Mouse (Mus musculus): ENCODE data around the gene Ms4a6c.
A peak's percentile ranks its signal among the peaks of the same experiment; 100 is the strongest.
"Not testable (repeated sequence)": the region's sequence is repeated elsewhere in the genome, so short reads cannot be mapped to it uniquely, and the experiment has no call there.

Ms4a6c gene

GRCm38 (mm10) chr19:11469215-11469614 is at the start of gene Ms4a6c:
TSS of gene Ms4a6c (plus strand) at chr19:11469366.
- DNase-seq (ENCODE audit: low spot score): not testable (repeated sequence)

- not testable (repeated sequence) for DNase-seq (ENCODE audit: low spot score)
Observed at GRCm38 (mm10) chr19:11431209-11431608, 38.0 kb upstream of the Ms4a6c start.

DNA sequence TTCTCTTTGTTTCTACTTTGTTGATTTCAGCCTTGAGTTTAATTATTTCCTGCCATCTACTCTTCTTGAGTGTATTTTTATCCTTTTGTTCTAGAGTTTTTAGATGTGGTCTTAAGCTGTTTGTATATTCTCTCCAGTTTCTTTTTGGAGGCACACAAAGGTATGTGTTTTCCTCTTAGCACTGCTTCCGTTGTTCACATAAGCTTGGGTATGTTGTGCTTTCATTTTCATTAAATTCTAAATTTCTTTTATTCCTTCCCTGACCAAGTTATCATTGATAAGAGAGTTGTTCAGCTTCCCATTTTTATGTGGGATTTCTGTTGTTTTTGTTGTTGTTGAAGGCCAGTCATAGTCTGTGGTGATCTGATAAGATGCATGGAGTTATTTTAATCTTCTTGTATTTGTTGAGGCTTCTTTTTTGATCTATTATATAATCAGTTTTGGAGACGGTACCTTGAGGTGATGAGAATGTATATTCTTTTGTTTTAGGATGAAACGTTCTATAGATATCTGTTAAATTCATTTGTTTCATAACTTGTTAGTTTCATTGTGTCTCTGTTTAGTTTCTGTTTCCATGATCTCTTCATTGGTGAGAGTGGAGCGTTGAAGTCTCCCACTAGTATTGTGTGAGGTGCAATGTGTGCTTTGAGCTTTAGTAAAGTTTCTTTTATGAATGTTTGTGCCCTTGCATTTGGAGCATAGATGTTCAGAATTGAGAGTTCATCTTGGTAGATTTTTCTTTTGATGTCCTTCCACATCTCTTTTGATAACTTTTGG is 33.9 kb upstream of the Ms4a6c start:
- no peak for DNase-seq (ENCODE audit: low spot score)

DNA sequence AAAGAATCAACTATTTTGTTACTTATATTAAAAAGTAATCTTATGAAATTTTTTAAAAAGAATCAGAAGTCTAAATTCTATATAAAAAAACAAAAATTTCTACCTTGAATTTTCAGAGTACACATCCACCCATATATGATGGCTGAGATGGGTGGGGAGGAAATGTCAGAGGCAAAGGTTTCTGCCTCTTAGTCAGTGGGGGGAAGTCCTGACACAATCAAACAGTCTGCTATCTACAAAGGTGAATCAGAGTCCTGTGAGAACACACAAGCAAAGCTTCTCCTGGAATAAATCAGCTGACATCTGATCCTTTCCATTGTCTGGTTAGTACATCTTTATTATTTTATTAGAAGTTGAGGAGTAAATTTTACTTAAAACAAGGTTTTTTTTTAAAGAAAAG is 25.8 kb upstream of the Ms4a6c start, which contains the start of gene Ms4a4b:
Gene Ms4a4b (plus strand): TSS at position 216 of the 400 bp plus-strand sequence.
- DNase-seq (ENCODE audit: low spot score): no peak

DNA sequence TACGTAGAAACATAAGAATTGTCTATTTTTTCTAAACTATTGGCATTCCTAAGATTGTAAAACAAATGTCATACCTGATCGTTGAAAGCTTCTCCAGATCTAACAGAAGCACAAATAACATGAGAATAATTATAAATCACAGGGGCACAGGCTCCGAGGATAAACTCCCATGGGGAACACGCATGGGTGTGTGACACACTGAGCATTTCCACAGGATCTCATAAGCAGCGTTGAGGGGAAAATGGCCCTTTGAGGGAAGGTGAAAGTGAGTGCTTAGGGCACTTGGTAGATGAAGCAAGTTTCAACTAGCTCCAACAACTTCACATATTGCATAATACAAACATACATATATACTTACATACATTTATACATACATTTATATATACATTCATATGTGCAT is 25.2 kb upstream of the Ms4a6c start:
- DNase-seq (ENCODE audit: low spot score): no peak

- no peak for DNase-seq (ENCODE audit: low spot score)
Observed at GRCm38 (mm10) chr19:11447238-11447637, 21.9 kb upstream of the Ms4a6c start.

DNA sequence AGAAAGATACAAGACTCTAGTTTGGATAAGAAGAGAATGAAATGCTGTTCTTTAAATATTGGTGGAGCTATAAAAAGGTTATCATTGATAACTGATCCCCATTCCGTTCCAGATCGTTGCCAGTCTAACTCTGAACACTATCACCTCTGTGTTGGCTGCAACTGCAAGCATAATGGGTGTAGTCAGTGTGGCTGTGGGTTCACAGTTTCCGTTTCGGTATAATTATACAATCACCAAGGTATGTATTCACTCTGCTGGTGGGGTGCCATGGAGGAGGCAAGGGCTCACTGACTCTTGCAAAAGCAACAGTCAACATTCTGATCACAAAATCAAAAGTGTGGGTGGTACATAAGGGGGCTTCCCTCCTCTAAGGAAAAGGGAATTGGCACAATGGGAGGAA is 10.1 kb upstream of the Ms4a6c start:
- not testable (repeated sequence) for DNase-seq (ENCODE audit: low spot score)

DNA sequence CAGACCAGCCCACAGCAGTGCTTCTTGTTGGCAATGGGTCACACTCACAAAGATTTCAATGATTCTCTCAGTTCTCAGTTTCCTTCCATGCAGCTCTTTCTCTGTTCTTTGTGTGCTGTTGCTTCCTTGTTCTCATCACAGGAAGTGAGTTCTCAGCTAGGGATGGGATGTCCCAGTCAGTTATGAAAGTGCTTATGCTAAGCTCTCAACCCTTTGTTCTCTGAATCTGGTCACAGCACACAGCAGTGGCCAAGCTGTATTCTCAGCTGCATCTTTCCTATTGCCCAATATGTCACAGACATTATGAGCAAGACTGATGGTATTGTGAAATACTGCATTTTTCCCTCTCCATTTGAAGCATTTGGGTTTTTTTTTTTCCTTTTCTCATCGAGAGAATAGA is 4.4 kb upstream of the Ms4a6c start:
- not testable (repeated sequence) for DNase-seq (ENCODE audit: low spot score)

DNA sequence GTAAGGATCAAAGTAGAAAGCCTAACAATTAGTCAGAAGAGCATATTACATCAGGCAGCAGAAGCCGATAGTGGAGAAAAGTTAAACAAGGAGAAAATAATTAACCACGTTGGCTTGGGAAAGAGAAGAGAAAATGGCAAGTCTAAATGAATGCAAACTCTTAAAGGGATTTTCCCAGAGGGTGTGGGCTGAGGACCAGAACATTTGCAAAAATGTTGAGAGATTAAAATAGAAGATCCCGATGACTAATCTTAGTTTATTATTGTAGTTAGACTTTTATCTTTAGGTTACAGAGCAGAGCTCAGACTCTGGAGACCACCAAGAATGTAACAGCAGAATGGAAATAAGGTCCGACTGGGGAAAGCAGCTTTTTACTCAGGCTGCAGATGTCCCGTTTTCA is 2.7 kb upstream of the Ms4a6c start:
- no peak for DNase-seq (ENCODE audit: low spot score)

DNA sequence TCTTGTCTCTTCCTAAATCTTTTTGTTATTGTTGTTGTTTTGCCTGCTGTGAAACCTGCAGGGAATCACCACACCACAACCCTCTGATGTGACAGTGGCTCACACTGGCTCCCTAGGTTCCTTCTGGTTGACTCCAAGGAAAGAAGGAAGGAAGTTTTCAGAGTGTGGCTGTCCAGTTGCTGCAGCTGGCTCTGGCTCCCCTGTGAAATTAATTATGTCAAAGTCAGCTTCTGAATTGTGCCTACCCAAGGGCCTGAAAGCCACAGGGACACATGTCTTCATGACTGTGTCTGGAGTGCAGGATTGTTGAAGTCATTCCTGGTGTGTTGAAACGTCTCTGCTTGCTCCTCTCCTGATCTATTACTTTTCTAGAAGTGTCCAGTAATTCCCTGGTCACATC is 805 bp upstream of the Ms4a6c start:
- DNase-seq (ENCODE audit: low spot score): not testable (repeated sequence)

- no peak for DNase-seq (ENCODE audit: low spot score)
Observed at GRCm38 (mm10) chr19:11479714-11480113, 10.5 kb downstream of the Ms4a6c start.

DNA sequence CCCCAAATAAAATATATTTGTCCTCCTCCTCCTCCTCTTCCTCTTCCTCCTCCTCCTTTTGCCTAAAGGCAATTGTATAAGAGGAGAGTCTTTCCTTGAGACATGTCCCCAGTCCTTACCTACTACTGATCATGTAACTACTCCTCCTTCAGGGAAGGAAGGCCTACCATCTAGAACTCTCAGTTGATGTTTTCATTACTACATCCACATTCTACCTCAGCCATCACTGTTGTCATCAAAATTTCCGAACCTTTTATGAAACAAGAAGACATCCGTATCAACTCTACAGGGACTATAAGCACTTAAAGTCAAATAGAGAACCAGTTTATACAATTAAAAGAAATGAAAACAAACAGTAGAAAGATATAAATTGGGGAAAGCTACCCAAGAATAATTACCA is 13.5 kb downstream of the Ms4a6c start:
- DNase-seq (ENCODE audit: low spot score): no peak

- no peak for DNase-seq (ENCODE audit: low spot score)
Observed at GRCm38 (mm10) chr19:11483941-11484340, 14.8 kb downstream of the Ms4a6c start.

GRCm38 (mm10) chr19:11484388-11484787 is 15.2 kb downstream of the Ms4a6c start:
- DNase-seq (ENCODE audit: low spot score): no peak

DNA sequence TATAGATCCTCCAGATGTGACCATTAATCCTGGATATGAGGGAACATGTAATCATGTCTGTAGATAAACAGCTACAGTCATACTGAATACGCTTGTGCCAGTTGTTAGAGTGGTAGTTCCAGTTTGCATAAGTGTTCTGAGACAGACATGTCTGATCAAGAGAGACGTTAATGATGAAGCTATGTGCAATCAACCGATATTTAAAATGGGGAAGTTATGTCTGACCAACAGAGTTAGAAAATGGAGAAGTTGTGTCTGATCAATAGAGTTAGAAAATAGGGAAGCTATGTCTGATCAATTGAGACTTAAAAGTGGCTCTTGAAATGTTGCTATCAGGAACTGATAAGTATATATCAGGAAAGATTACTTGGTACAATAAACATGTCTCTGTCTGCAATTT is 16.1 kb downstream of the Ms4a6c start:
- no peak for DNase-seq (ENCODE audit: low spot score)

DNA sequence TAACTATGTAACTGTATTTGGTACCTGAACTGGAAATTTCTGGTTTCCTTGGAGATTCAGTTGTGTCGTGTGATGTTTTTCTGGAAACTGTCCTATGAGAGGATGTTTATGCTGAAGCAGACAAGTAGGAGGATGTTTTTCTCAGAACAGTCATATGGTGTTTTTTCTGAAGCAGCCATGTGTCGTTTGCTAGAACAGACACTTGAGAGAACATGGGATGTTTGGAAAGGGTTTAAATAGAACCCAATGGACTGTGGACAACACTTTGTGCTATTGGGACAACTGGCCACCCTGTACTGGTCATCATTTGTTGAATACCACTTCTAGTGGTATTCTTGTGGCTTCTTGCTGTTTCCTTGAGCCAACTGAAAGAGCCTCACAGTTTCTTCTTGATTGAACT is 16.6 kb downstream of the Ms4a6c start, which contains the start of gene Gm8369:
Gene Gm8369 (plus strand): TSS at position 193 of the 400 bp plus-strand sequence.
- peak; percentile 52 for DNase-seq (ENCODE audit: low spot score)

GRCm38 (mm10) chr19:11486599-11486998 is 17.4 kb downstream of the Ms4a6c start:
- no peak for DNase-seq (ENCODE audit: low spot score)

GRCm38 (mm10) chr19:11491406-11492189 is 22.4 kb downstream of the Ms4a6c start:
- DNase-seq (ENCODE audit: low spot score): no peak

GRCm38 (mm10) chr19:11492671-11493070 is 23.5 kb downstream of the Ms4a6c start:
- DNase-seq (ENCODE audit: low spot score): no peak

DNA sequence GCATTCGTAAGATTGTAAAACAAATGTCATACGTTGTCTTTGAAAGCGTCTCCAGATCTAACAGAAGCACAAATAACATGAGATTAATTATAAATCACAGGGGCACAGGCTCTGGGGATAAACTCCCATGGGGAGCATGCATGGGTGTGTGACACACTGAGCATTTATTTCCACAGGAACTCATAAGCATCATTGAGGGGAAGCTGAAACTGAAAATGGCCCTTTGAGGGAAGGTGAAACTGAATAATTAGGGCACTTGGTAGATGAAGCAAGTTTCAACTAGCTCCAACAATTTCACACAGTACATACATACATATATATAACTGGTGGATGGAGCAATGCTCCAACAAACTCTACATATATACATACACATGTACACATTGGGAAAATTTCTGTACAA is 25.4 kb downstream of the Ms4a6c start:
- no peak for DNase-seq (ENCODE audit: low spot score)

DNA sequence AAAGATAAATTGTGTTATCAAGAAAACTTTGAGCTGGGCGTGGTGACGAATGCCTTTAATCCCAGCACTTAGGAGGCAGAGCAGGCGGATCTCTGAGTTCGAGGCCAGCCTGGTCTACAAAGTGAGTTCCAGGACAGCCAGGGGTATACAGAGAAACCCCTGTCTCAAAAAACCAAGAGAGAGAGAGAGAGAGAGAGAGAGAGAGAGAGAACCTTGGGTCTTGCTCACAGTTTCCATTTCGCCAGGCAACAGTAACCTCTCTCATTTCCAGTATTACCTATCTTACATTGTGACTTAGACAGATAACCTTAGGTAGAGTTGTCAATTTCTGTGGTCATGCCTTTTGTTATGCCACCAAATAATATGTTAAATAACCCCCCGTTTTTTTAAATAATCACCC is 27.2 kb downstream of the Ms4a6c start:
- no peak for DNase-seq (ENCODE audit: low spot score)

DNA sequence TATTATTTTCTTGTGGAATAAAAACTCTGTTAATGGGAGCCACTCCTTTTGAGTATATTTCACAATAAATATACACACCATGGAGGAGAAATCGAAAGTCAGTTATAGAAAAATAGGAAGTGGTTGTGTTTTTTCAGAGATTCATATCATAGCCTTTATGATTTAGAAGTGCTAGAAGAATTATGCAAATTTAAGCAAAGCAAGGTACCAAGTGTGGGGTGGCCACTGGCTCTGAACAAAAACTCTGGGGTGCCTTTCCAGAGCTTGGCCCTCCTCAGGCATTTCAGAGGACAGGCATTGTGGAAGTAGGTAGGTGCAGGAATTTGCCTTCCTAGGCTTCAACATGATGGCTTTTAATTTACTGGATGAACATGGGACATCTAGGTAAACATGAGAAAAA is 28.1 kb downstream of the Ms4a6c start:
- not testable (repeated sequence) for DNase-seq (ENCODE audit: low spot score)

DNA sequence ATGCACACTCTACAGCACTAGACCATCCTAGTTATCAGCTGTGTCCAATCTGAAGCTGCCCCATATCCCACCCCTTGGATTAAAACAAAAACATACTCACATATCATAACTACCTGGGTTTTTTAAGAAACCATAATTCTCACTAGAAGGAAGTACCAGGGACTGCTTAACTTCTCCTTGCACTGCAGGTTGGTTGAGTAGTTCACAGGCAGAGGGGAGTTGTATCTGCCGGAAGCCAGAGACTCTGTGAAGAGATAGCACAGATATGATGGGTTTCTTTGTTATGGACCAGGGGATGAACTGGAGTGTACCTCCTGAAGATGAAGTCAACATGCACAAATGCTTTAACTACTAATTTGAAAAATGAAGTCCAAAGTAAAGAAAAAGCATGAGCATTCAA is 31.6 kb downstream of the Ms4a6c start:
- no peak for DNase-seq (ENCODE audit: low spot score)

All from layer of hippocampus, adult 9-10 months (tissue).